Mouse (Mus musculus): ENCODE data around the gene Lrrc4c. TPM values are rescaled to one million over a fixed set of nuclear protein-coding genes. Genes with fewer than 3 reads are reported as not detected.

The Lrrc4c gene
- total RNA-seq, 2 experiments from 2014 or later, result 0.21 to 0.61 TPM

GRCm38 (mm10) chr2:96775376-96775775, 457.4 kb downstream of the Lrrc4c start:
- intact Hi-C loops (cut with DNase I), result no loop called here
- no peak for DNase-seq (ENCODE audit: low spot score)

GRCm38 (mm10) chr2:96796681-96797385, 478.9 kb downstream of the Lrrc4c start:
- intact Hi-C loops (cut with DNase I), result no loop called here

GRCm38 (mm10) chr2:96850839-96851396, 532.9 kb downstream of the Lrrc4c start:
- intact Hi-C loops (cut with DNase I), result no loop called here
- no peak for DNase-seq (ENCODE audit: low spot score)

More at GRCm38 (mm10) chr2:96796681-96797385, 478.9 kb downstream of the Lrrc4c start:
- no peak for DNase-seq (ENCODE audit: low spot score)

- intact Hi-C loops (cut with DNase I), result no loop called here
These were observed 535.8 kb downstream of the Lrrc4c start for GRCm38 (mm10) chr2:96853797-96854196.

GRCm38 (mm10) chr2:96876062-96876461, 558.1 kb downstream of the Lrrc4c start:
- intact Hi-C loops (cut with DNase I), result no loop called here
- DNase-seq (ENCODE audit: low spot score), result no peak

More at GRCm38 (mm10) chr2:96853797-96854196, 535.8 kb downstream of the Lrrc4c start:
- DNase-seq (ENCODE audit: low spot score), result no peak

GRCm38 (mm10) chr2:96949531-96949930, 631.6 kb downstream of the Lrrc4c start:
- intact Hi-C loops (cut with DNase I), result no loop called here
- no peak for DNase-seq (ENCODE audit: low spot score)

GRCm38 (mm10) chr2:96999521-96999920, 681.6 kb downstream of the Lrrc4c start:
- DNase-seq (ENCODE audit: low spot score), result no peak
- intact Hi-C loops (cut with DNase I), result no loop called here

- DNase-seq (ENCODE audit: low spot score), result no peak
These were observed 700.4 kb downstream of the Lrrc4c start for GRCm38 (mm10) chr2:97018319-97018718.

GRCm38 (mm10) chr2:97026991-97027390, 709.0 kb downstream of the Lrrc4c start:
- DNase-seq (ENCODE audit: low spot score), result no peak
- intact Hi-C loops (cut with DNase I), result no loop called here

More at GRCm38 (mm10) chr2:97018319-97018718, 700.4 kb downstream of the Lrrc4c start:
- intact Hi-C loops (cut with DNase I), result no loop called here

- intact Hi-C loops (cut with DNase I), result no loop called here
These were observed 709.6 kb downstream of the Lrrc4c start for GRCm38 (mm10) chr2:97027585-97027984.

GRCm38 (mm10) chr2:97036401-97036800, 718.4 kb downstream of the Lrrc4c start:
- intact Hi-C loops (cut with DNase I), result no loop called here

More at GRCm38 (mm10) chr2:97027585-97027984, 709.6 kb downstream of the Lrrc4c start:
- no peak for DNase-seq (ENCODE audit: low spot score)

GRCm38 (mm10) chr2:97037024-97037814, 719.2 kb downstream of the Lrrc4c start:
- no peak for DNase-seq (ENCODE audit: low spot score)
- intact Hi-C loops (cut with DNase I), result no loop called here

More at GRCm38 (mm10) chr2:97036401-97036800, 718.4 kb downstream of the Lrrc4c start:
- no peak for DNase-seq (ENCODE audit: low spot score)

GRCm38 (mm10) chr2:97044016-97044415, 726.0 kb downstream of the Lrrc4c start:
- no peak for DNase-seq (ENCODE audit: low spot score)
- intact Hi-C loops (cut with DNase I), result no loop called here

GRCm38 (mm10) chr2:97045628-97046027, 727.7 kb downstream of the Lrrc4c start:
- intact Hi-C loops (cut with DNase I), result no loop called here

GRCm38 (mm10) chr2:97080156-97080555, 762.2 kb downstream of the Lrrc4c start:
- intact Hi-C loops (cut with DNase I), result no loop called here
- no peak for DNase-seq (ENCODE audit: low spot score)

More at GRCm38 (mm10) chr2:97045628-97046027, 727.7 kb downstream of the Lrrc4c start:
- no peak for DNase-seq (ENCODE audit: low spot score)

- intact Hi-C loops (cut with DNase I), result no loop called here
- DNase-seq (ENCODE audit: low spot score), result no peak
These were observed 780.0 kb downstream of the Lrrc4c start for GRCm38 (mm10) chr2:97097965-97098364.

- intact Hi-C loops (cut with DNase I), result no loop called here
- DNase-seq (ENCODE audit: low spot score), result no peak
These were observed 785.6 kb downstream of the Lrrc4c start for GRCm38 (mm10) chr2:97103398-97104162.

GRCm38 (mm10) chr2:97124246-97124645, 806.3 kb downstream of the Lrrc4c start:
- intact Hi-C loops (cut with DNase I), result no loop called here
- DNase-seq (ENCODE audit: low spot score), result no peak

- no peak for DNase-seq (ENCODE audit: low spot score)
- intact Hi-C loops (cut with DNase I), result no loop called here
These were observed 820.5 kb downstream of the Lrrc4c start for GRCm38 (mm10) chr2:97138454-97138853.
